10 mouse cellular contexts compared by ENCODE assay signal in the genomic region with DNA sequence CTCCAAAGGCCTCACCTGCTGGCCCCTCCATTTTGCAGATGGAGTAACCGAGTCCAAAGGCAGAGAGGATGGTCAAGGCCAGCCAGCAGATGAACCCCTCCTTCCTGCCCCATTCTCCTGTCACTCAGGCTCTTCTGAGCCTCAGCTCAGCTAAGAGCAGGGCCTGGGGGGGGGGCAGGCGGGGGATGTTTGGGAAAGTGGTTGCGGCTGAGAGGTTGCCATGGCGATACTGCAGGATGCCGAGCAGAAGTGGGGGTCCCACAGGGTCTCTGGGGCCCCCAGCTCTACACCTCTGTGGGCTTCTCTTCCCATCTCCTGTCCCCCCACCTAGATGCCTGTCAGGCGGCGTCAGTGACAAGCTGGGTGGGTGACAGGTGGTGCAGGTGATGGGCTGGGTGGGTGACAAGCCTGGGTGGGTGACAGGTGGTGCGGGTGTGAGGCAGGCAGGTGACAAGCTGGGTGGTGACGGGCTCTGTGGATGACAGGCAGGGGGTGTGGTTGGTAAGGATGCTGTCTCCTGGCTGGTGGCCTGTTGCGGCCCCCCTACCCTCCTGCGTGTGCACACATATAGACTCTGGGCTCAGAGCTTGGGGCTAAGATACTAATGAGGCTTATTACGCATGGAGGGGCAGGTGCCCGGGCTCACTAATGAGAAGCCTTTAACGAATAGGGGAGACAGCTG. TPM values are rescaled to one million over a fixed set of nuclear protein-coding genes. Genes with fewer than 3 reads are reported as not detected.
DNase-seq lines count a peak whose midpoint lies in the region; ATAC-seq and TF ChIP-seq lines count a peak whose summit lies in the region.
"Had no signal": no experiment of that assay in that cellular context is flagged by ENCODE, and none has a peak within 500 bp of the region (broad histone marks: within the 10 kb centered on the region; RNA-seq: fewer than 3 reads in every experiment).

No protein-coding gene starts in this region.

- WGBS in lung, embryonic 14.5 days, result 71% methylated on average over 14 of the region's 14 CpGs
- 30% methylated on average over 14 of the region's 14 CpGs for WGBS in hindbrain, embryonic 16.5 days
- WGBS in stomach, embryonic 15.5 days, result 73% methylated on average over 14 of the region's 14 CpGs

- TF ChIP-seq CTCF in lung, embryonic 14.5 days (IDR thresholded peaks at IDR 0.05; ENCODE audit: low read depth), result no peak

- no peak overlapping the region for H3K9ac ChIP-seq in lung, embryonic 14.5 days
- H3K9ac ChIP-seq in hindbrain, embryonic 16.5 days (ENCODE audit: low read depth, low read length), result peak overlapping the region; percentile 48; the same call in 1 of the 2 replicates
- H3K9ac ChIP-seq in stomach, embryonic 15.5 days, result no peak overlapping the region

- no peak overlapping the region for H3K4me2 ChIP-seq in lung, embryonic 14.5 days
- H3K4me2 ChIP-seq in hindbrain, embryonic 16.5 days (ENCODE audit: low read length), result peak overlapping the region; percentile 47
- H3K4me2 ChIP-seq in stomach, embryonic 15.5 days, result no peak overlapping the region

- no peaks in the 10 kb centered on the region for H3K9me3 ChIP-seq in lung, embryonic 14.5 days (ENCODE audit: low read depth, low read length)
- no peaks in the 10 kb centered on the region for H3K9me3 ChIP-seq in hindbrain, embryonic 16.5 days (ENCODE audit: control insufficient read depth, low read length)
- no peaks in the 10 kb centered on the region for H3K9me3 ChIP-seq in stomach, embryonic 15.5 days

- no peak for ATAC-seq in lung, embryonic 14.5 days (ENCODE audit: insufficient read depth)
- peak; percentile 18 for ATAC-seq in hindbrain, embryonic 16.5 days
- ATAC-seq in stomach, embryonic 15.5 days (ENCODE audit: insufficient read depth, low FRiP score, low read depth), result no peak

- intact Hi-C loops in left cerebral cortex, postnatal 14 days (cut with DNase I), result no loop called here

- H3K4me1 ChIP-seq in lung, embryonic 14.5 days (ENCODE audit: insufficient read depth), result peaks cover 58% of the 10 kb centered on the region
- peaks cover 80% of the 10 kb centered on the region for H3K4me1 ChIP-seq in hindbrain, embryonic 16.5 days (ENCODE audit: control insufficient read depth, insufficient read depth, low read depth, low read length)
- peaks cover 76% of the 10 kb centered on the region for H3K4me1 ChIP-seq in stomach, embryonic 15.5 days

- 0 out of 2 replicates have a peak overlapping the region, but pooled peaks have one; percentile 46 for H3K27ac ChIP-seq in lung, embryonic 14.5 days (ENCODE audit: low read depth)
- peak overlapping the region; percentile 75 for H3K27ac ChIP-seq in hindbrain, embryonic 16.5 days (ENCODE audit: low read depth, low read length)
- H3K27ac ChIP-seq in stomach, embryonic 15.5 days, result peak overlapping the region; percentile 85

- DNase-seq in embryo, embryonic 10.5 days (ENCODE audit: low spot score), result peak; percentile 47
- no peak for DNase-seq in embryo, embryonic 10 days (ENCODE audit: low spot score)
- DNase-seq in lung, embryonic 14.5 days, result no peak
- no peak for DNase-seq in lung, postnatal 10 days
- no peak for DNase-seq in spleen, adult 18-20 months
- no peak for DNase-seq in left cerebral cortex, postnatal 14 days (ENCODE audit: low spot score in 2 of 2)
- DNase-seq: heart, postnatal 36 days; thymus, adult 18-20 months had no signal

- peaks cover 19% of the 10 kb centered on the region; the same call in 1 of the 2 replicates for H3K36me3 ChIP-seq in lung, embryonic 14.5 days (ENCODE audit: insufficient read depth)
- no peaks in the 10 kb centered on the region for H3K36me3 ChIP-seq in hindbrain, embryonic 16.5 days (ENCODE audit: control insufficient read depth, insufficient read depth, low read length)
- no peaks in the 10 kb centered on the region for H3K36me3 ChIP-seq in stomach, embryonic 15.5 days

- H3K4me3 ChIP-seq in lung, embryonic 14.5 days (ENCODE audit: low read depth, low read length), result no peak overlapping the region
- H3K4me3 ChIP-seq in hindbrain, embryonic 16.5 days (ENCODE audit: low read length), result no peak overlapping the region
- H3K4me3 ChIP-seq in stomach, embryonic 15.5 days (replicated peaks), result no peak overlapping the region

- no peaks in the 10 kb centered on the region for H3K27me3 ChIP-seq in lung, embryonic 14.5 days (ENCODE audit: insufficient read depth, low read length)
- no peaks in the 10 kb centered on the region for H3K27me3 ChIP-seq in hindbrain, embryonic 16.5 days (replicated peaks; ENCODE audit: control insufficient read depth, insufficient read depth, low read length)
- H3K27me3 ChIP-seq in stomach, embryonic 15.5 days (replicated peaks), result no peaks in the 10 kb centered on the region

RNA-seq across cellular contexts. Expression of a gene that starts 12.0 kb away (rescaled TPM):
- polyA plus RNA-seq in lung, embryonic 14.5 days (2014; fragmentation: Nextera tagmentation; extraction: Ambion mirVana), result 10.2 and 10.5 TPM in 2 replicates
- polyA plus RNA-seq in hindbrain, embryonic 16.5 days (2015; fragmentation: Nextera tagmentation; extraction: Ambion mirVana), result 10.4 and 11.6 TPM in 2 replicates
- 8.2 and 9.3 TPM in 2 replicates for polyA plus RNA-seq in stomach, embryonic 15.5 days (2015; fragmentation: Nextera tagmentation; extraction: Ambion mirVana)
- total RNA-seq in left cerebral cortex, postnatal 14 days (2021), result 10 to 100 TPM; 78.4 to 81.6 TPM

RNA-seq across cellular contexts. Expression of a gene that starts 49.2 kb away (rescaled TPM):
- polyA plus RNA-seq in lung, embryonic 14.5 days (2014; fragmentation: Nextera tagmentation; extraction: Ambion mirVana), result 0.46 and 0.66 TPM in 2 replicates
- 0.16 and 0.23 TPM in 2 replicates for polyA plus RNA-seq in hindbrain, embryonic 16.5 days (2015; fragmentation: Nextera tagmentation; extraction: Ambion mirVana)
- polyA plus RNA-seq in stomach, embryonic 15.5 days (2015; fragmentation: Nextera tagmentation; extraction: Ambion mirVana), result 1.6 TPM in 2 replicates
- not detected for total RNA-seq in left cerebral cortex, postnatal 14 days (2021)
